ENCODE assay signal across 8 mouse cellular contexts in the genomic region with DNA sequence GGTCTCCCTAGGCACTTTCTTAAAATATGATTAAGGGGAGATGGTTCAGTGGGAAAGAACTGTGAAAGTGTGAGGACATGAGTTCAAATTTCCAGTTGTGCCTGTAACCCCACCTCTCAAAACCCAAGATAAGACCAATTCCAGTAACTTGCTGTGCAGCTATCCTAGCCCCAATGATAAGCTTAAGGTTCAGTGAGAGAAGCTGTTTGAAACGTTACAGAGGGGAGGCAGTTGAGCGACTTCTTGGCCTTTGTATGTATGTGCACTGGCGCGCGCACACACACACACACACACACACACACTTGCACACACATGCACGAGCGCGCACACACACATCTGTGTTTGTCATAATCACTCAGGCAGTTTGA. TPM values are rescaled to one million over a fixed set of nuclear protein-coding genes. Genes with fewer than 3 reads are reported as not detected.
DNase-seq lines count a peak whose midpoint lies in the region; ATAC-seq lines count a peak whose summit lies in the region.

No protein-coding gene starts in this region.

- peak overlapping the region; percentile 64 for H3K27ac ChIP-seq in liver, embryonic 11.5 days (ENCODE audit: low read depth, low read length)
- H3K27ac ChIP-seq in forebrain, embryonic 13.5 days: no peak overlapping the region
- no peak overlapping the region for H3K27ac ChIP-seq in limb, embryonic 15.5 days

- 63% methylated on average over 8 of the region's 8 CpGs for WGBS in liver, embryonic 11.5 days
- WGBS in forebrain, embryonic 13.5 days: 83% methylated on average over 8 of the region's 8 CpGs
- 77% methylated on average over 8 of the region's 8 CpGs for WGBS in limb, embryonic 15.5 days

- H3K4me2 ChIP-seq in liver, embryonic 11.5 days: peak overlapping the region; percentile 69
- peak overlapping the region; percentile 55 for H3K4me2 ChIP-seq in forebrain, embryonic 13.5 days
- peak overlapping the region; percentile 47 for H3K4me2 ChIP-seq in limb, embryonic 15.5 days

- H3K4me3 ChIP-seq in liver, embryonic 11.5 days (ENCODE audit: low read depth, low read length): peak overlapping the region; percentile 35; the same call in 1 of the 2 replicates
- H3K4me3 ChIP-seq in forebrain, embryonic 13.5 days: 0 out of 2 replicates have a peak overlapping the region, but pooled peaks have one; percentile 13
- no peak overlapping the region for H3K4me3 ChIP-seq in limb, embryonic 15.5 days

- no peaks in the 10 kb centered on the region for H3K9me3 ChIP-seq in liver, embryonic 11.5 days (ENCODE audit: control insufficient read depth, low read length)
- no peaks in the 10 kb centered on the region for H3K9me3 ChIP-seq in forebrain, embryonic 13.5 days (replicated peaks)
- H3K9me3 ChIP-seq in limb, embryonic 15.5 days: no peaks in the 10 kb centered on the region

- DNase-seq in liver, embryonic 11.5 days (ENCODE audit: low spot score): no peak
- DNase-seq in liver: no peak
- DNase-seq in splenic B cell, adult 2 months (ENCODE audit: low read depth, low spot score): peak; percentile 8
- DNase-seq in thymus, postnatal 0 days (ENCODE audit: low spot score): no peak
- DNase-seq in urinary bladder, adult 2 months (ENCODE audit: low spot score): no peak
- DNase-seq in T-cell, adult 2 months (ENCODE audit: low spot score): no peak

- no peak overlapping the region; the same call in 1 of the 2 replicates for H3K9ac ChIP-seq in liver, embryonic 11.5 days (ENCODE audit: low read depth, low read length)
- no peak overlapping the region for H3K9ac ChIP-seq in forebrain, embryonic 13.5 days
- no peak overlapping the region for H3K9ac ChIP-seq in limb, embryonic 15.5 days

- no peaks in the 10 kb centered on the region for H3K36me3 ChIP-seq in liver, embryonic 11.5 days (ENCODE audit: control insufficient read depth, insufficient read depth, low read length)
- no peaks in the 10 kb centered on the region for H3K36me3 ChIP-seq in forebrain, embryonic 13.5 days (ENCODE audit: poor library complexity, severe bottlenecking)
- no peaks in the 10 kb centered on the region for H3K36me3 ChIP-seq in limb, embryonic 15.5 days
- no peaks in the 10 kb centered on the region for H3K36me3 ChIP-seq in splenic B cell, adult 2 months (ENCODE audit: control insufficient read depth, insufficient read depth, low read length, poor library complexity, severe bottlenecking)

- H3K4me1 ChIP-seq in liver, embryonic 11.5 days (replicated peaks; ENCODE audit: control insufficient read depth, insufficient read depth, low read length): peaks cover 36% of the 10 kb centered on the region
- H3K4me1 ChIP-seq in forebrain, embryonic 13.5 days: peaks cover 33% of the 10 kb centered on the region
- H3K4me1 ChIP-seq in limb, embryonic 15.5 days: peaks cover 34% of the 10 kb centered on the region

- ATAC-seq in liver, embryonic 11.5 days (replicated peaks; ENCODE audit: low FRiP score): peak; percentile 56
- ATAC-seq in forebrain, embryonic 13.5 days: no peak; the same call in 1 of the 2 replicates
- ATAC-seq in limb, embryonic 15.5 days (ENCODE audit: insufficient number of reproducible peaks, low FRiP score, low TSS enrichment, low read depth): no peak

- H3K27me3 ChIP-seq in liver, embryonic 11.5 days (replicated peaks; ENCODE audit: control insufficient read depth, insufficient read depth, low read length): no peaks in the 10 kb centered on the region
- no peaks in the 10 kb centered on the region for H3K27me3 ChIP-seq in forebrain, embryonic 13.5 days
- H3K27me3 ChIP-seq in limb, embryonic 15.5 days: no peaks in the 10 kb centered on the region
- H3K27me3 ChIP-seq in splenic B cell, adult 2 months (ENCODE audit: control insufficient read depth, insufficient read depth, low read length, poor library complexity, severe bottlenecking): no peaks in the 10 kb centered on the region

RNA-seq across cellular contexts. Expression of gene Gna12, which starts 0.8 kb away (rescaled TPM):
- 25.1 and 31.1 TPM in 2 replicates for polyA plus RNA-seq in liver, embryonic 11.5 days (2014; fragmentation: Nextera tagmentation; extraction: Ambion mirVana)
- polyA plus RNA-seq in forebrain, embryonic 13.5 days (2015; fragmentation: Nextera tagmentation; extraction: Ambion mirVana): 11.0 and 12.6 TPM in 2 replicates
- 19.1 and 24.3 TPM in 2 replicates for polyA plus RNA-seq in limb, embryonic 15.5 days (2015; fragmentation: Nextera tagmentation; extraction: Ambion mirVana)
- polyA plus RNA-seq in thymus, postnatal 0 days (2015; fragmentation: Nextera tagmentation; extraction: Ambion mirVana): 13.1 and 16.3 TPM in 2 replicates
- polyA plus RNA-seq in urinary bladder, adult 2 months (2012; rRNA removed): 46.5 and 67.5 TPM in 2 replicates
